Mouse (Mus musculus) heart, postnatal 0 days (tissue): Measurements from ENCODE around the gene Sept14.

Source experiments
- CTCF ChIP-seq: IDR thresholded peaks from 2 replicates; pipeline ENCODE4 v1.5.1; 2016; ENCODE audit warnings: antibody characterized with exemption, control low read depth, low read depth
- EP300 ChIP-seq: IDR thresholded peaks from 2 replicates; pipeline ENCODE4 v1.6.1; 2016; ENCODE audit warnings: antibody characterized with exemption, low read depth

- TF ChIP-seq CTCF (no peak), EP300 (no peak)
These were observed 18.5 kb upstream of the Sept14 start for GRCm38 (mm10) chr5:129726784-129727183.
